Mouse (Mus musculus) ES-Bruce4 (cell line): ENCODE data around the gene Trib3. TPM values are rescaled to one million over a fixed set of nuclear protein-coding genes. Genes with fewer than 3 reads are reported as not detected.

Source experiments
- H3K27ac ChIP-seq: 2 replicates; pipeline ENCODE4 v1.5.1; 2012; ENCODE audit warnings: low read length, inconsistent platforms; ENCODE audit not compliant: insufficient read depth
- H3K27me3 ChIP-seq: 2 replicates; pipeline ENCODE4 v1.6.1; 2012; ENCODE audit warnings: mild to moderate bottlenecking, low read length, inconsistent platforms; ENCODE audit not compliant: control insufficient read depth, poor library complexity, insufficient read depth, severe bottlenecking
- H3K36me3 ChIP-seq: 2 replicates; pipeline ENCODE4 v1.6.1; 2012; ENCODE audit warnings: inconsistent platforms, mild to moderate bottlenecking, low read length, moderate library complexity; ENCODE audit not compliant: control insufficient read depth, poor library complexity, insufficient read depth, severe bottlenecking
- H3K4me1 ChIP-seq: one replicate; pipeline ENCODE4 v1.8.1; 2011; ENCODE audit warnings: low read length; ENCODE audit not compliant: control insufficient read depth, insufficient read depth
- H3K4me3 ChIP-seq: 2 replicates; pipeline ENCODE4 v1.5.1; 2011; ENCODE audit warnings: low read depth, mild to moderate bottlenecking, low read length
- H3K9ac ChIP-seq: 2 replicates; pipeline ENCODE4 v1.6.1; 2012; ENCODE audit warnings: low read depth, mild to moderate bottlenecking, inconsistent platforms; ENCODE audit not compliant: poor library complexity, severe bottlenecking
- H3K9me3 ChIP-seq: replicated peaks from 2 replicates; pipeline ENCODE4 v1.6.1; 2012; ENCODE audit warnings: mild to moderate bottlenecking, low read length, inconsistent platforms; ENCODE audit not compliant: control insufficient read depth, poor library complexity, insufficient read depth, severe bottlenecking
- CTCF ChIP-seq: IDR thresholded peaks from one replicate; pipeline ENCODE4 v1.8.1; 2011; ENCODE audit warnings: low read depth, low read length
- EP300 ChIP-seq: IDR thresholded peaks from 2 replicates; pipeline ENCODE4 v1.6.1; 2011; ENCODE audit warnings: low read depth, low read length; ENCODE audit not compliant: insufficient read depth
- POLR2A ChIP-seq: IDR thresholded peaks from one replicate; pipeline ENCODE4 v1.8.1; 2011; ENCODE audit warnings: low read length; ENCODE audit not compliant: insufficient read depth
- polyA plus RNA-seq: library from polyadenylated mRNA; stranded (reverse); fragments of >200 nt; gene quantifications from 2 replicates; pipeline ENCODE4 v1.2.4, GENCODE M21; 2011; ENCODE audit warnings: low read depth; ENCODE audit not compliant: missing spikeins, insufficient read depth, insufficient read length

Gene Trib3
- polyA plus RNA-seq, 1 experiment = 12.3 TPM

DNA sequence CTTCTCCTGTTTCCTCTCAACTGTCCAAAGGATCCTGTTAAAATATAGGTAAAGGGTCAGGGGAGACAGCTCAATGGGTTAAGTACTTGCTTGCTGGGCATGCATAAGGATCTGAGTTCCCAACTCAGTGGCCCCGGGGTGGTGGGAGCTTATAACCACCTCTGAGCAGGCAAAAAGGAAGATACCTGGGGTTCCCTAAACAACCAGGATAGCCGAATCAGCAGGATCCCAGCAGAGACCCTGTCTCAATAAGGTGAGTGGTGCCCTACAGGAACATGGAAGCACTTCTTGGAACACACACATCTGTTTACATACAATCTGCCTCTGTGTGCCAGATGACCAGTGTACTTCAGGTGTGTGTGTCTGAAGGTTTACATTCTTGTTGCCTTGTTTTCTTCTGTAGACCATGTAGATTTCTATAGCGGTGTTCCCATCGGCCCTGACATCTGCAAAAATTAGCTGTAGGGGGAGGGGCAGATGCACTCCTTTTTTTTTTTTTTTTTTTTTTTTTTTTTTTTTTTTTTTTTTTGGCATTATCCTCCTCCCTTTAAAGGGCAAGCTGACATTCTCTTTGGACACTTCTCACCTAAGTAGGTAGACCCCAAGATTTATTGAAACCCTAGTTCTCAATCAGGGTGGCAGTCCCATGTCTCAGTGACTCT lies 10.4 kb downstream of the Trib3 start:
- no peak overlapping the region for H3K4me3 ChIP-seq

DNA sequence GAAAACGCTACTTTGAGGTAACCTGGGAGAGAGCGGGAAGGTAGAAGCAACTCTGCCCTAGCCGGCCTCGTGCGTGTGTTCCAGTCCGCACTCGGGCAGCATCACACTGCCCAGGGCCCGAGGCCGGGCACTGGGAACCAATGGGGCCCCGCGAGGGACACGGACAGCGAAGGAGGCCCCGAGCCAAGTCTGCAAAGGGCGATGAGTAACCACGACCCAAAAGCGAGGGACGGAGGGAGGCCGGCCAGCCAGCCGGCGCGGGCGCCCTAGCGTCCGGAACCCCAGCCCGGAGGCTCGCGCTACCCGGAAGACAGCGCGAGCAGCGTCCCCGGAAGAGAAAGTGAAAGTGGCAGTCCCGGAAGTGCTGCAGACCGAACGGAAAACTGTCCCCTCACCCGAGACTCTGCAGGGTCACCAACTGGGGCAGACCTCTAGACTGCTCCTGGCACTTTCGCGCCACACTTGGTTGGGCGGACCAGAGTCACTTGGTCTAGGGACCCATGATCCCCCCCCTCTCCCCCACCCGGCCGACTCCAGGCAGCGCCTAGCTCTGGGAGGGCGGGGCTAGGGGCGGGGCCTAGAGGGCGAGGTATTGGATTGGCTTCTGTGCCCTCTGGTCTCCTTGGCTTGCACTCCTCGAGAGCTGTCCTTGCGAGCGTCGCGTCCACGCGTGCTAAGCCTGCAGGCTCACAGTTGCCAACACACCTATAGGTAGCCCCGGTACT lies 11.6 kb downstream of the Trib3 start, which contains the start of gene Rbck1:
Gene Rbck1 (minus strand): TSS at position 553 of the 725 bp plus-strand sequence.
- H3K36me3 ChIP-seq = peaks cover 23% of the 10 kb centered on the region
- TF ChIP-seq POLR2A = peak; percentile 24
- no peak for TF ChIP-seq CTCF
- no peak for TF ChIP-seq EP300
- H3K27ac ChIP-seq = peak within 1 kb of the TSS; percentile 40
- H3K4me3 ChIP-seq = peak within 1 kb of the TSS; percentile 94
- no peaks in the 10 kb centered on the region for H3K9me3 ChIP-seq
- peak within 1 kb of the TSS; percentile 89 for H3K9ac ChIP-seq
- H3K4me1 ChIP-seq = peaks cover 2% of the 10 kb centered on the region
- no peaks in the 10 kb centered on the region for H3K27me3 ChIP-seq

More for the DNA sequence above, 10.4 kb downstream of the Trib3 start:
- no peak for TF ChIP-seq EP300
- TF ChIP-seq CTCF = no peak
- TF ChIP-seq POLR2A = no peak
- Histone ChIP-seq H3K36me3 (peaks cover 30% of the 10 kb centered on the region), H3K4me1 (peaks cover 2% of the 10 kb centered on the region), H3K27ac (no peak overlapping the region), H3K9ac (no peak overlapping the region), H3K9me3 (no peaks in the 10 kb centered on the region), H3K27me3 (no peaks in the 10 kb centered on the region)

DNA sequence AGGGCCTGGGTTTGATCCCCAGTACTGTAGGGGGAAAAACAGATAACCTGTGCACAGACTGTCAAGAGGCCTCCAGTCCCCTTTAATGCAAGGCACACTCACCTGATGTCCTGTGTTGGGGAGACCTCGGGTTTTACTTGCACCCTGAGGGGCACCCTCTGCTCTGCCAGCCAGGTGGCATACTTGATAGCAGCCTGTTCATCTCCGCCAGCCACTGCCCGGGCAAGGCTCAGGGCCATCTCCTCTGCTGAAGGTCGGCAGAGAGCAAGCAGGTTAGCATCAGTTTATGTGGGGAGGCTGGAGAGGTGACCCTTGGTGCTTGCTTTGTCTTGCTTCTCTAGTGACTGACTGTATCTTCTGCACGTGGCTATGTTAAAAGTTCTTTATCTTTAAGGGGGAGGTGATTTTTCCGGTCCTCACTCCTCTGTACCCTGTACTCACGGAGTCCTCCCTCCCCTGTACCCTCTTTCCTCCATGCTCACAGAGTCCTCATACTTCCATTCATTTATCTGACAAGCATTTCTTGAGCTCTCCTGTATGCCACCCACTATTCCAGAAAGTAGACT lies 12.9 kb downstream of the Trib3 start:
- H3K9me3 ChIP-seq = no peaks in the 10 kb centered on the region
- peaks cover 27% of the 10 kb centered on the region; the same call in 1 of the 2 replicates for H3K36me3 ChIP-seq
- H3K9ac ChIP-seq = peak overlapping the region; percentile 89
- peak overlapping the region; percentile 21; the same call in 1 of the 2 replicates for H3K27ac ChIP-seq
- no peaks in the 10 kb centered on the region for H3K27me3 ChIP-seq
- H3K4me3 ChIP-seq = peak overlapping the region; percentile 60
- TF ChIP-seq EP300 (no peak), CTCF (no peak), POLR2A (no peak)
- H3K4me1 ChIP-seq = peaks cover 2% of the 10 kb centered on the region

DNA sequence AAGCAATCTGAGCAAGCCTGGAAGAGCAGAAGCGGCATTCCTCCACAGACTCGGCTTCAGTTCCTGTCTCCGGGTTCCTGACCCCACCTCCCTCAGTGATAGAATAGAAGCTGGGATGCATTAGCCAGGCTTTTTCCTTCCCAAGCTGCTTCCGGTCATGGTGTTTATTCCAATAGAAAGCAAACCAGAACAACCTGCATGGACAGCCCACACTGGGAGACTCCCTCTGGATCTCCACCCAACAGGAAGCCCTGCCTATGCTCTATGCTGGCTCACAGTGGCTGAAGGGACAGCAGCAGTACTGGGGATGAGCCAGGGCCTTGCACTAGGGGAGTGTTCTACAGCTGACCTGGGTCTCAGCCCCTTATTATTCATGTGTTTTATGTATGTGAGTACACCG lies 15.9 kb downstream of the Trib3 start:
- Histone ChIP-seq H3K4me1 (peaks cover 2% of the 10 kb centered on the region), H3K27me3 (no peaks in the 10 kb centered on the region), H3K27ac (no peak overlapping the region), H3K9me3 (no peaks in the 10 kb centered on the region), H3K36me3 (peaks cover 43% of the 10 kb centered on the region), H3K4me3 (no peak overlapping the region), H3K9ac (no peak overlapping the region)
- TF ChIP-seq CTCF (no peak), POLR2A (no peak), EP300 (no peak)

DNA sequence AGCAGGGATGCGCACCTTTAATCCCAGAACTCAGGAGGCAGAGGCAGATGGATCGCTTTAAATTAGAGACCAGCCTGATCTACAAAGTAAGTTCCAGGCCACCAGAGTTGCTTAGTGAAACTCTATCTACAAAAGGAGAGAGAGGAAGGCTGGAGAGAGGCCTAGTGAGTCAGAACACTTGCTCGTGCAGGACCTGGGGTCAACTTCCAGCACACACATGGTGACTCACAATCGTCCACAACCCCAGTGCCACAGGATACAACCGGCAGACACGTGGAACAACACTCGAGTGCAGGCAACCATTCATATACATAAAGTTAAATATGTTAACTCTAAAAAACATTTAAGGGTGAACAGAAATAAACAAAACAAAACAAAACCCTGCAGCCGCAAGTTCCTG lies 17.2 kb downstream of the Trib3 start:
- H3K36me3 ChIP-seq = peaks cover 43% of the 10 kb centered on the region
- H3K4me3 ChIP-seq = no peak overlapping the region
- TF ChIP-seq POLR2A = no peak
- TF ChIP-seq EP300 = no peak
- TF ChIP-seq CTCF = no peak
- no peak overlapping the region for H3K27ac ChIP-seq
- no peaks in the 10 kb centered on the region for H3K9me3 ChIP-seq
- H3K27me3 ChIP-seq = no peaks in the 10 kb centered on the region
- H3K4me1 ChIP-seq = peaks cover 2% of the 10 kb centered on the region
- no peak overlapping the region for H3K9ac ChIP-seq
